Mouse (Mus musculus) bone marrow, adult 2 months (tissue): ENCODE measurements at regions not wholly inside any gene's neighbourhood (a gene's known extent, or its start where the extent isn't known, plus 50 kb on each side); places are given as distances from the start of the nearest gene placed in this dataset.

Experiments used
- H3K27ac ChIP-seq: fragments of 200-500 bp; 2 replicates; pipeline ENCODE4 v1.5.1; 2012; ENCODE audit warnings: low read depth, mild to moderate bottlenecking, control low read depth, inconsistent platforms, low read length; ENCODE audit not compliant: control insufficient read depth, poor library complexity, insufficient read depth
- H3K4me1 ChIP-seq: fragments of 200-500 bp; 2 replicates; pipeline ENCODE4 v1.6.1; 2011; ENCODE audit warnings: low read length; ENCODE audit not compliant: control insufficient read depth, insufficient read depth
- H3K4me3 ChIP-seq: fragments of 200-500 bp; replicated peaks from 2 replicates; pipeline ENCODE3; 2011; ENCODE audit warnings: mild to moderate bottlenecking, low read depth, low read length, control low read depth; ENCODE audit not compliant: control insufficient read depth
- CTCF ChIP-seq: fragments of 200-500 bp; IDR thresholded peaks from 2 replicates; pipeline ENCODE4 v1.5.1; 2011; ENCODE audit warnings: low read length, control low read depth; ENCODE audit not compliant: control insufficient read depth, insufficient read depth
- POLR2A ChIP-seq: fragments of 200-500 bp; IDR thresholded peaks from 2 replicates; pipeline ENCODE4 v1.6.1; 2011; ENCODE audit warnings: low read depth, mild to moderate bottlenecking, control low read depth, low read length, borderline replicate concordance; ENCODE audit not compliant: control insufficient read depth
- WGBS: fragments of 180-500 bp; shearing (Covaris S2); methylation state at CpG from one replicate; pipeline ENCODE4 v1.1.7; 2018; 5-methylcytosine and 5-hydroxymethylcytosine counted together

DNA sequence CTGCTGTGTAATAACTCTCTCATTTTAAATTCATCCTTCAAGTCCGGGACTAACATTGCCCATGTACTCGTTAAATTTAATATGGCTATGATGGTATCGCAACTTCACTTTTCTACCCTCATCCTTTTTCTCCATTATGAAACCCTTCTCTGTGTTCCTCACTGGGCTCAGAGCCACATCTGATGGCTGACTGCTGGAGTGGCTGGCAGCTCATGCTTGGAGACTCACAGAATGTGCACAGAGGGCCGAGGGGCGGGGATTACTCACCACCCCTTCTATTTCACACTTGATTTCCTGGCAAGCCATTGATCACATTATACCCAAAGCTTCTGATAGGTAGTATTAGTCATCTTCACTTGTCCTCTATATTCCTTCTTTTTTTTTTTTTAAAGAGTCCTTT lies 81.1 kb upstream of the Vwde start:
- WGBS: 80% methylated on average over 5 of the region's 5 CpGs
- Histone ChIP-seq H3K4me3 (no peak overlapping the region), H3K4me1 (no peaks in the 10 kb centered on the region), H3K27ac (no peak overlapping the region)
- TF ChIP-seq POLR2A: no peak
- TF ChIP-seq CTCF: no peak

DNA sequence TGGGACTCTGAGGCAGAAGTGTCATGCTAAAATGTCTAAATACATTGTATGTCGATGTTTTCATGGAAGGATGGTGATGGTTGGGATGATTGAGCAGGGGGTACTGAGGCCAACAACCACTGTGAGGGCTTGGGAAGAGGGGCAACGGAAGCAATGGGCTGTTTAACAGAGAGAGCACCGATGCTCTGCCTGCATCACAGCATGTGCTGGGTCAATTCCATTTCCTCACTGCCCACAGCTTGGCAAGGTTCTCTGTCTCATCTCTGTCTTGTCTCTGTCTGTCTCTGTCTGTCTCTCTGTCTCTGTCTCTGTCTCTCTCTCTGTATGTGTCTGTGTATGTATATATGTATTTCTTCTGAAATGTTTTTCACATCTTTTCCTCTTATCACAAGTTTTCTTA lies 73.4 kb upstream of the Vwde start:
- Histone ChIP-seq H3K4me1 (no peaks in the 10 kb centered on the region), H3K4me3 (no peak overlapping the region), H3K27ac (no peak overlapping the region)
- no peak for TF ChIP-seq CTCF
- TF ChIP-seq POLR2A: no peak
- WGBS: 77% methylated on average over 3 of the region's 3 CpGs

DNA sequence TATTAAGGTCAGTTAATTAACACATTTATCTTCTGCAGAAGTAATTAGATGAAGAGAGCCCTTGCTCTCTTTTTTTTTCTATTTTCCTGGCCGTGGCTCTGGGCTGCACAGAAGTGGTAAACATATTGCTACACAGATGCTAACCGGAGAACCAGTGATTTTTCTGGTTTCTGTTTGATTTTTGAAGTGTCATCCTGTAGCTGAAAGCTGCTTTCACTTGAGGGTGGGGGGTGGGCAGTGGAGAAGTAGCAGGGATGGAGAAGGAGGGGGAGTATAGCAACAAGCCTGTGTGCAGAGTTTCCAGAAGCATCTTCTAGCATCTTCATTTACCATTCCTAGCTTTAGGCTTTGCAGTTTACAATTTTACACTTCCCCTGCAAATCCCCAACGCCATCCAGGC lies 72.3 kb upstream of the Vwde start:
- TF ChIP-seq POLR2A (no peak), CTCF (no peak)
- WGBS: 55% methylated on average over 3 of the region's 3 CpGs
- Histone ChIP-seq H3K4me3 (no peak overlapping the region), H3K27ac (no peak overlapping the region), H3K4me1 (no peaks in the 10 kb centered on the region)

DNA sequence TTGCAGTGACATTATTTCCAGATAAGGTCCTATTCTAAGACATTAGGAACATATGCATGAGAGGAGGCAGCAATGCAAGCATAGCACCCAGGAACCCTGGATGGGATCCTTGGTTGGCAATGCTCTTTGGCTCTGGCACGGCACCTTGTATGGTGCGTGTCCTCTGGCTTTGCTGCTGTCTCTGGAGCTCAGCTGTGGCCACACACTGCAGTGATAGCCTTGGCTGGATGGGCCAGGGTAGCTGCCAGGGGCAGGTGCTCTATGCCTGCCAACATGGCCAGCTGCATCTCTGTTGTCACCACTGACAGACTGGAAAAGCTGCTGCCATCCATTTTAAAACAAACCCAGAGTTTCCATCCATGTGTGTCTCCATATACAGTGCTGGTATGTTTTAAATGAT lies 71.3 kb upstream of the Vwde start:
- no peak overlapping the region for H3K27ac ChIP-seq
- H3K4me3 ChIP-seq: no peak overlapping the region
- WGBS: 79% methylated on average over 2 of the region's 2 CpGs
- no peaks in the 10 kb centered on the region for H3K4me1 ChIP-seq
- no peak for TF ChIP-seq POLR2A
- TF ChIP-seq CTCF: no peak

DNA sequence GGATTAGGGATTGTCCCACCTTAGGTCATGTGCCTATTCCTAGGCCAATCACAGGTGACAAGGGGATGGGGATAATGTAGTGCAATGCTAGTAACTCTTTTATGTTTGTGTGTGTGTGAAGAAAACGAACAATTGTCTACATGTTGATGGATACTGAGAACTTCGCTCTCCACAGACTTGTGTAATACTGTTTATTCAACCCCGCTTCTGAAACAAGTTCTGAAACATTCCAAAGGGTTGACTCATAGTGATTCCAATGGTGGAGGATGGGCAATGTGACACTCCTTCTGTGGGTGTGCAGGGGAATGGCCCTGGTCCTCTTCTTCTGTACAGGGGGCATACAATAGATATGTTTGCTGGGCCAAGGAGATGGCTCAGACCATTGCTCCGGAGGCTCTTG lies 69.6 kb upstream of the Vwde start:
- no peak overlapping the region for H3K4me3 ChIP-seq
- TF ChIP-seq POLR2A (no peak), CTCF (no peak)
- 70% methylated on average over 4 of the region's 4 CpGs for WGBS
- H3K27ac ChIP-seq: no peak overlapping the region
- no peaks in the 10 kb centered on the region for H3K4me1 ChIP-seq

DNA sequence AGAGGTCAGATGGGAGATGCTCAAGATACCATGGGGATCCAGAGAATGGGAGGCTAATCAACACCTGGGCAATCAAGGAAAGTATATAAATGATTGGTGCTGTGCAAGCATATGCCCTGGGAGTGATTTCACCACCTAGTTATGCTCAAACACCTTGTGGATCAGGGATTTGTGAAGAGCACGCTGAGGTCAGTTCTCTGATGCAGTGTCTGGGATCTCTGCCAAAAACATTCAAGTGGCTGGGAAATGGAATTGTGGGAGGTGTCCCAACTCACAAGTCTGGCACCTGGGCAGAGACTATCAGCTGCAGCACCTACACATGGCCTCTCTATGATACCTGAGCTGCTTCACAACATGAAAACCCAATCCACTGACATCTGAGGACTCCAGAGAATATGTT lies 63.7 kb upstream of the Vwde start:
- 64% methylated on average over 1 of the region's 1 CpGs for WGBS
- H3K4me1 ChIP-seq: no peaks in the 10 kb centered on the region
- H3K4me3 ChIP-seq: no peak overlapping the region
- TF ChIP-seq POLR2A (no peak), CTCF (no peak)
- no peak overlapping the region for H3K27ac ChIP-seq

DNA sequence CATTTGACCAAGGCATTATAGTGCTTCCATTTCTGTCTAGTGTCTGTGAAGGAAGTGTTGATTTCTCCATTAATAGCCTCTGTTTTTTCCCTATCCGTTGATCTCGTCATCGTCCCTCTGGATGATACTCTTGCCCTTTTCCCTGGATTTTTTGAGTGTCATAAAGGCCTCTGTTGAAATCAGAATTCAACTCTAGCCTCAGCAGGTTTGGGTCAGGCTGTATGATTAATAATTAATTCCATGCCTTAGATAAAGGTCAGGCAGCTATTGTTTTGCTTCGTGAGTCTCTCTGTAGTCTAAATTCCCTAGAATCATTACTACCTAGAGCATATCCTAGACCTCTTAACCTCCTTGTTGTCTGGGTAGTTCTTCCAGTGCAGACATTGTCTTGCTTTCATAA lies 63.0 kb upstream of the Vwde start:
- no peak for TF ChIP-seq CTCF
- no peak for TF ChIP-seq POLR2A
- Histone ChIP-seq H3K27ac (no peak overlapping the region), H3K4me3 (no peak overlapping the region), H3K4me1 (no peaks in the 10 kb centered on the region)
- WGBS: 85% methylated on average over 4 of the region's 4 CpGs

DNA sequence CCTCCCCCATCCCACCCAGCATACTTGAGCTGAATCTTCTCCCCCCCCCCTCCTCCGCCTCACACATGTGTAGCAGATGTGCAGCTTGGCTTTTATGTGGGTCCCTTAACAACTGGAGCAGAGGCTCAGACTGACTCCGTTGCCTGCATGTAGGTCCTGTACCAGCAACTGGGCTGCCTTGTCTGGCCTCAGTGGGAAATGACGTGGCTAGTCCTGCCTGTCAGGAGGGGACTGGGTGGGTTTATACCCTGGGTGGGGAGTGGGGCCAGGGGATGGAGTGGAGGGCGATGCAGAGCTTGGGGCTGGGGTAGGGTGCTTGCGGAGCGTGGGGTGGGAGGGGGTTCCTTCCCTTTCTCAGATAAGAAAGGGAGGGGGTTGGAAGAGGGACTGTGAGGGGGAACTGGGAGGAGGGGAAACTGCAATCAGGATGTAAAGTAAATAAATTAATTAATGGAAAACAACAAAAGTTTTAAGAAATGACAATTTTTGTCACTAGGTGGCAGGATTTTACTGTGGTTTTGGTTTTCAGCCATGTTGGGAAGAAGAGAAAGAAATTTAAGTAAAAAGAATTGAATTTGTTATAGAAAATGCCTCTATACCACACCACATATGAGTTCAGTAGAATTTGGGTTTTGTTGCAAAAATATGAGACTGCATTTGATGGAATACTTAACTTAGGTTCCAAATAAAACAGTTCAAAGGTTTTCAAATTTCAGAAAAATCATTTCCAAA lies 61.9 kb upstream of the Vwde start:
- H3K4me1 ChIP-seq: no peaks in the 10 kb centered on the region

DNA sequence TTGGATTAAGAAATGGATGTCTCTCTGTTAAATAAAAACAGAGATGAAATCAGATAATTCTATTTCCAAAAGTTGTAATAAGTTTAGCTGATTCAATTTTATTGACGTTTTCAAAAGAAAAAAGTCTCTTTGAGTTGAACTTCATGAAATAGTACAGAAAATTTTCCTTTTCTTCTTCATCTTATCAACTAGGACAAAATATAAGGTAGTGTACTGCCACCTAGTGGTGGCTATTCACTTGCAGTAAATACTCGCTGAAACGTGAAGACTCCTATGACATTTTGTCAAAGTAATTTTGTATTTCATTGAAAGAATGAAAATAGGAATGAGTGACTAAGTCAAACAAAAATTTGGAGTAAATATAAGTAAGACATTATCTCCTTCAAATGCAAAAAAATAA lies 56.1 kb upstream of the Vwde start:
- Histone ChIP-seq H3K27ac (no peak overlapping the region), H3K4me3 (no peak overlapping the region), H3K4me1 (no peaks in the 10 kb centered on the region)
- WGBS: under 1% methylated on average over 3 of the region's 3 CpGs
- peak; percentile 25; the same call in 1 of the 2 replicates for TF ChIP-seq CTCF
- no peak for TF ChIP-seq POLR2A

More for the DNA sequence above, 61.9 kb upstream of the Vwde start:
- no peak overlapping the region for H3K27ac ChIP-seq
- 61% methylated on average over 6 of the region's 6 CpGs for WGBS
- H3K4me3 ChIP-seq: no peak overlapping the region
- TF ChIP-seq POLR2A (no peak), CTCF (no peak)
